Mouse (Mus musculus) intestine, embryonic 14.5 days (tissue): ENCODE data around the gene Rad21l. TPM values are rescaled to one million over a fixed set of nuclear protein-coding genes. Genes with fewer than 3 reads are reported as not detected.
"Not testable (repeated sequence)": the region's sequence is repeated elsewhere in the genome, so short reads cannot be mapped to it uniquely, and the experiment has no call there.

Experiments used
- ATAC-seq: fragments of 200-750 bp; cut with Nextera tagmentation; replicated peaks from 2 replicates; pipeline ENCODE4 v1.8.0; 2017; ENCODE audit warnings: low read depth, moderate number of reproducible peaks, moderate TSS enrichment, moderate library complexity; ENCODE audit not compliant: low FRiP score, low TSS enrichment
- DNase-seq: peaks from one replicate; pipeline ENCODE4 v3.0.0-alpha.2; 2018; ENCODE audit warnings: low spot score
- H3K27ac ChIP-seq: fragments of 300-500 bp; sonication (generic); 2 replicates; pipeline ENCODE4 v1.5.1; 2014; ENCODE audit warnings: low read depth, mild to moderate bottlenecking, control low read depth
- H3K27me3 ChIP-seq: fragments of 300-500 bp; sonication (generic); replicated peaks from 2 replicates; pipeline ENCODE4 v1.6.1; 2014; ENCODE audit warnings: low read length, control low read depth; ENCODE audit not compliant: control insufficient read depth, insufficient read depth
- H3K36me3 ChIP-seq: fragments of 300-500 bp; sonication (generic); 2 replicates; pipeline ENCODE4 v1.6.1; 2014; ENCODE audit warnings: low read length, control low read depth; ENCODE audit not compliant: control insufficient read depth, insufficient read depth
- H3K4me1 ChIP-seq: fragments of 300-500 bp; sonication (generic); replicated peaks from 2 replicates; pipeline ENCODE4 v1.6.1; 2014; ENCODE audit warnings: low read length, control low read depth, mixed read lengths; ENCODE audit not compliant: control insufficient read depth, insufficient read depth
- H3K4me2 ChIP-seq: fragments of 300-500 bp; sonication (generic); 2 replicates; pipeline ENCODE4 v1.6.1; 2014; ENCODE audit warnings: low read length
- H3K4me3 ChIP-seq: fragments of 300-500 bp; sonication (generic); 2 replicates; pipeline ENCODE4 v1.5.1; 2014; ENCODE audit warnings: low read depth, low read length, control low read depth, mixed read lengths
- H3K9ac ChIP-seq: fragments of 300-500 bp; sonication (generic); 2 replicates; pipeline ENCODE4 v1.6.1; 2014; ENCODE audit warnings: mild to moderate bottlenecking, low read length
- H3K9me3 ChIP-seq: fragments of 300-500 bp; sonication (generic); 2 replicates; pipeline ENCODE4 v1.6.1; 2016; ENCODE audit warnings: low read length, control low read depth; ENCODE audit not compliant: control insufficient read depth
- WGBS: fragments of 180-500 bp; shearing (Covaris S2); extraction: QIAGEN DNeasy Blood & Tissue Kit; methylation state at CpG from one replicate; pipeline ENCODE4 v1.1.7; 2014; 5-methylcytosine and 5-hydroxymethylcytosine counted together
- polyA plus RNA-seq: library from polyadenylated mRNA; unstranded; fragments of >200 nt; fragmentation: Nextera tagmentation; extraction: Ambion mirVana; gene quantifications from 2 replicates; pipeline ENCODE4 v1.2.1, GENCODE M21; 2014

Gene Rad21l
- polyA plus RNA-seq, 1 experiment from 2014 or later: not detected

DNA sequence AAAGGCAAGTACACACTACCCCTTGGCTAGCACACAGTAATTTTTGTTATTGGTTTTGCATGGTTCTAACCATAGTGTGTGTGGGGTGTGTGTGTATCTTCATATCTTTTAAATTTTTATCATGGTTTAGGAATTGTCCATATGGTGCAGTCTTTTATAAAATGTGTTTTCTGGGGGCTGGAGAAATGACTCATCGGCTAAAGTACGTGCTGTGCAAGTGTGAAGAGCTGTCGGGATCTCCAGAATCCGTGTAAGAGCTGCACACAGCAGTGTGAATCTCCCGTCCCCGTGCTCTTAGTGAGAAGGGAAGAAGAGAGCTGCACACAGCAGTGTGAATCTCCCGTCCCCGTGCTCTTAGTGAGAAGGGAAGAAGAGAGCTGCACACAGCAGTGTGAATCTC is 52.6 kb downstream of the Rad21l start:
- not testable (repeated sequence) for H3K4me1 ChIP-seq, ATAC-seq, DNase-seq, H3K4me2 ChIP-seq, H3K9me3 ChIP-seq, H3K9ac ChIP-seq, H3K36me3 ChIP-seq, H3K27ac ChIP-seq, H3K4me3 ChIP-seq, H3K27me3 ChIP-seq
- 75% methylated on average over 6 of the region's 8 CpGs for WGBS

- no peaks in the 10 kb centered on the region for H3K9me3 ChIP-seq
- no peak overlapping the region for H3K4me2 ChIP-seq
- no peak for DNase-seq
- H3K9ac ChIP-seq: no peak overlapping the region
- no peak; the same call in 1 of the 2 replicates for ATAC-seq
- no peak overlapping the region for H3K27ac ChIP-seq
- H3K4me3 ChIP-seq: no peak overlapping the region
- H3K27me3 ChIP-seq: no peaks in the 10 kb centered on the region
- no peaks in the 10 kb centered on the region for H3K36me3 ChIP-seq
- H3K4me1 ChIP-seq: peaks cover 13% of the 10 kb centered on the region
- 27% methylated on average over 3 of the region's 3 CpGs for WGBS
Measured at GRCm38 (mm10) chr2:151609974-151610373, 58.4 kb downstream of the Rad21l start.

GRCm38 (mm10) chr2:151608435-151608834 is 59.9 kb downstream of the Rad21l start:
- WGBS: 80% methylated on average over 1 of the region's 1 CpGs
- Histone ChIP-seq H3K4me2 (no peak overlapping the region), H3K27ac (no peak overlapping the region), H3K4me1 (peaks cover 13% of the 10 kb centered on the region), H3K9ac (no peak overlapping the region), H3K9me3 (no peaks in the 10 kb centered on the region), H3K4me3 (no peak overlapping the region), H3K27me3 (no peaks in the 10 kb centered on the region), H3K36me3 (no peaks in the 10 kb centered on the region)
- DNase-seq (no peak), ATAC-seq (no peak)

DNA sequence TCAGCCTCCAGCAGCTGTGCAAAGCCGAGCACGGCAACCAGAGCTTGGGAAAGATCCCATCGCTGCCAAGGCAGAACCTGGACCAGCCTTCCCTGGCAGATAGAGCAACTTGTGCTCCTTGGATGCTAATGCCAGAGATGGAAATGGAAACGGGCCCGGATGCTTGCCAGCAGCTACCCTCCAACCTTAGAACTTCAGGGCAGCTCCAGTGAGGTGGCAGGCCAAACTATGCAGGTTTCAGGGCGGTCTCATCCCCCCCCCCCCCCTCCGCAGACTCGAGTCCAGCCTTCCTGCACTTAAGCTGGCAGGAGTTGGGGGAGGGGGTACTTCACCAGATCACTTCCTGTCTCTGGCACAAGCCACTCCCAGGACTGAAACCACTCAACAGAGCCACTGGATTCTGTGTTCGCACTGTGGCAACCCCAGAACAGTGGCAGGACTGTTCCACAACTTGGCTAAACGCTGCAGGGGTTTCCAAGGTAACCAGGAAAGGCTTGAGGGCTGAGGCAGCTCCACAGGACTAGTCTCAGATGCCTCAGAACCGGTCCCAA is 62.8 kb downstream of the Rad21l start:
- ATAC-seq (no peak; the same call in 1 of the 2 replicates), DNase-seq (no peak)
- peaks cover 13% of the 10 kb centered on the region for H3K4me1 ChIP-seq
- H3K36me3 ChIP-seq: no peaks in the 10 kb centered on the region
- H3K4me3 ChIP-seq: no peak overlapping the region
- H3K4me2 ChIP-seq: no peak overlapping the region
- WGBS: 38% methylated on average over 10 of the region's 11 CpGs
- no peak overlapping the region for H3K27ac ChIP-seq
- no peaks in the 10 kb centered on the region for H3K27me3 ChIP-seq
- no peaks in the 10 kb centered on the region for H3K9me3 ChIP-seq
- H3K9ac ChIP-seq: no peak overlapping the region

DNA sequence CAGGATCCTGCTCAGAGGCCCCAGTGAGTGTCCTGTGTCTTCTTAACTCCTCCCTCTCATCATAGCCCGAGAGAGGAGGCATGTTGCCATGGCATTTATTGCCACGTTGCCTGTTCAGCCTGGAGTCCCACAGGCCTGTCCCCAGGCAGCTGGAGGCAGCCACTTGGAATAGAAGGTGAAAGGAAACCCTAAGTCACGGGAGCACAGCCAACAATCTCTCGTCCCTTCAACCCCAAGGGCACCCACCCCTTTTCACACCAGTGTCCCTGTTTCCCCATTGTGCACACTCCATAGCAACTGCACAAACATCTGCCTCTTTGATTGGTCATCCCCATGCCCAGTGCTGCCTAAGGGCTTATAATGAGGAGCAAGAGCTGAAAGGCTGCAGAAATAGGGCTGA is 64.7 kb downstream of the Rad21l start:
- no peaks in the 10 kb centered on the region for H3K9me3 ChIP-seq
- no peak overlapping the region for H3K4me2 ChIP-seq
- ATAC-seq: no peak
- no peak for DNase-seq
- peaks cover 7% of the 10 kb centered on the region for H3K4me1 ChIP-seq
- no peak overlapping the region for H3K9ac ChIP-seq
- no peak overlapping the region for H3K4me3 ChIP-seq
- no peaks in the 10 kb centered on the region for H3K27me3 ChIP-seq
- H3K27ac ChIP-seq: no peak overlapping the region
- whole genome bisulfite sequencing: 41% methylated on average over 4 of the region's 4 CpGs
- no peaks in the 10 kb centered on the region for H3K36me3 ChIP-seq

DNA sequence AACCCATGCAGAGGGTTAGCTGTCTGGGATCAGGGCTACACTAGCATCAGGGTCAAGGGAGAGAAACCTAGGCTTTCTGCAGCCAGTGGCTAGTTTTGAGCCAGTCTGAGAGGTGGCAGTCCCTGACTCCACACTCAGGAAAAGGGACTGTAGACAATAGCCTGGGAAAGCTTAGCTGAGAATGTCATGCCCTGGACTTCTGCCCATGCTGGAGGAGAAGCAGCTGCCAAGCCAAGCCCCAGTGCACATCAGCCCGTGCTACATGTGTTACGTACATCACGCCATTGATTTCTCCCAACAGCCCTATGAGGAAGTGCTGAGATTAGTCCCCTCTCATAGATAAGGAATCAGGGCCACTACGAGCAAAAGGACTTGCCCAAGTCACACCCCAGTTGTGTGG is 66.2 kb downstream of the Rad21l start:
- no peak overlapping the region for H3K4me2 ChIP-seq
- H3K27me3 ChIP-seq: no peaks in the 10 kb centered on the region
- H3K36me3 ChIP-seq: no peaks in the 10 kb centered on the region
- no peaks in the 10 kb centered on the region for H3K9me3 ChIP-seq
- WGBS: 85% methylated on average over 4 of the region's 4 CpGs
- ATAC-seq: no peak
- no peak for DNase-seq
- H3K27ac ChIP-seq: no peak overlapping the region
- no peak overlapping the region for H3K9ac ChIP-seq
- H3K4me3 ChIP-seq: no peak overlapping the region
- H3K4me1 ChIP-seq: peaks cover 7% of the 10 kb centered on the region

- Histone ChIP-seq H3K4me2 (no peak overlapping the region), H3K27ac (no peak overlapping the region), H3K9ac (no peak overlapping the region), H3K4me1 (no peaks in the 10 kb centered on the region), H3K36me3 (no peaks in the 10 kb centered on the region), H3K4me3 (no peak overlapping the region), H3K9me3 (no peaks in the 10 kb centered on the region), H3K27me3 (0 out of 2 replicates have a peak, but pooled peaks cover 3% of the 10 kb centered on the region)
- no peak for ATAC-seq
- no peak for DNase-seq
- WGBS: 77% methylated on average over 2 of the region's 2 CpGs
Measured at GRCm38 (mm10) chr2:151598068-151598467, 70.3 kb downstream of the Rad21l start.

Other genes with a start within 250 kb of the Rad21l start
- not detected in 2 replicates for gene 4921509C19Rik, start 192.4 kb downstream of the Rad21l start, polyA plus RNA-seq
- gene Nsfl1c, start 174.4 kb downstream of the Rad21l start, polyA plus RNA-seq: 203 and 225 TPM in 2 replicates
- gene Fkbp1a, start 126.0 kb downstream of the Rad21l start, polyA plus RNA-seq: 710 and 737 TPM in 2 replicates
- 9.5 and 10.3 TPM in 2 replicates for gene Sdcbp2, start 95.9 kb downstream of the Rad21l start, polyA plus RNA-seq
- 2.4 and 2.8 TPM in 2 replicates for gene Snph, start 35.9 kb downstream of the Rad21l start, polyA plus RNA-seq
- 2.3 and 2.7 TPM in 2 replicates for gene Tmem74b, start 33.5 kb upstream of the Rad21l start, polyA plus RNA-seq
- gene Psmf1, start 75.7 kb upstream of the Rad21l start, polyA plus RNA-seq: 44.3 and 44.6 TPM in 2 replicates
- not detected in 2 replicates for gene Rspo4, start 174.4 kb upstream of the Rad21l start, polyA plus RNA-seq
- 1.2 and 1.3 TPM in 2 replicates for gene Angpt4, start 242.7 kb upstream of the Rad21l start, polyA plus RNA-seq